Mouse (Mus musculus): ENCODE data around the gene Npr2.
"Not testable (repeated sequence)": the region's sequence is repeated elsewhere in the genome, so short reads cannot be mapped to it uniquely, and the experiment has no call there.

The Npr2 gene

DNA sequence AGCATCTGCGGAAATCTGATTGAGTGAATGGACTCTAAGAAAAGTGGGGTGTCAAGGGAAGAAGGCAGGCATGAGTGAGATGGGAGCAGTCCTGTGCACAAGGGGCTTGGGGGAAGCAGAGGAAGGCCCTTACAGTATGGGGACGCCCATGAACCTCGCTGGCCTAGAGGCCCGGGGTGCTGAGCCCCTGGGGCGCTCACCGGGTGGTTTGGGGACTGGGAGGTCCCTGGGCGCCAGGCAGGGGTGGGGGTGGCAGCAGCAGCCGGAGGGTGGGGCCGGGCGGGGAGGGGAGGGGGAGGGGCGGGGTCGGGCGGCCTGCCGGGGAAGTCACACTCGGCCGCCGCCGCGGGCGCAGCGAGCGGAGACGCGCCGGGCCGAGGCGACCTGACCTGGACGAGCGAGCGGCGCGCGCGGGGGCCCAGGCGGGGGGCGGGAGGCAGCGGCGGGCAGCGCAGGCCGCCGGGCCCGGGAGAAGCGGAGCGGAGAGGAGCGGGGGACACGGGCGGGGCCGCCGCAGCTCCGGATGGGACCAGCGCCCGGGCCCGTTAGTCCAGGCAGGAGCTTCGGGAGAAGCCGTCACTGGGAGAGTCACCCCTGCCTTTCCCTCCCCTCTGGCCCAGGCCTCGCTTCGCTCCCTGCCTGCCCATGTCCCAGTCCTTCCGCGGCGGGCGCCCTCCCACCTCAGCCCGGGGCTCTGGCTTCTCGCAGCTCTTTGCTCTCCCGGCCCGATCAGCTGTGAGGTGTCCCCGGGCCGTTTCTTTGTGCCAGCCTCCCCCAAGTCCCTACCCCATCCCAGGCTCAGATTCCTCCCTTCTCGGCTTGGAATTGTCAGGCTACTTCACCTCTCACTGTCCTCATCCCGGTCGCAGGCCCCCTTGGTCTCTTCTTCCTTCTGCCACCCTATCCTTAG, at the start of gene Npr2:
Gene Npr2, plus strand, starts transcription at position 890 of the 910 bp plus-strand sequence.
- no peak for DNase-seq (ENCODE audit: low read depth)

DNA sequence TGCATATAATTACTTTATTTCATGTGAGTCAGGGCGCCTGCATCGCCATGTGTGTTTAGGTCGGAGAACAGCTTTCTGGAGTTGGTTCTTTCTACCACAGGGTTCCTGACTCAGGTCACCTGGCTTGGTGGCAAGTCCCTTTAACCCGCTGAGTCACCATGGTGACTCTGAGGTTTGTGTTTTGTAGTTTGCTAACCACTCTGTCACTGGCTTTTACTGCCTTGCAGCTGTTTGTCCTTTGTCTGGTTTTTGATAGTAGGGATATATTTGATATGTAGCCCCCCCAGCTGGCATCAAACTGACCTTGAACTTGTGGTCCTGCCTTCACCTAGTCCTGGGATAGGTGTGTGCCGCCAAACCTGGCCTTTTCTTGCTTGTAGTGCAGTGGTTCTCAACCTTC, 49.5 kb upstream of the Npr2 start:
- DNase-seq (ENCODE audit: low read depth): no peak

- DNase-seq (ENCODE audit: low read depth): no peak
Measured at GRCm38 (mm10) chr4:43583421-43583820, 48.3 kb upstream of the Npr2 start.

GRCm38 (mm10) chr4:43584444-43585416, 47.0 kb upstream of the Npr2 start, which contains the start of gene Msmp:
Gene Msmp, minus strand, starts transcription at chr4:43584494.
- DNase-seq (ENCODE audit: low read depth): no peak

- no peak for DNase-seq (ENCODE audit: low read depth)
Measured at GRCm38 (mm10) chr4:43585682-43586081, 46.1 kb upstream of the Npr2 start.

- no peak for DNase-seq (ENCODE audit: low read depth)
Measured at GRCm38 (mm10) chr4:43586411-43586810, 45.3 kb upstream of the Npr2 start.

GRCm38 (mm10) chr4:43587681-43588080, 44.1 kb upstream of the Npr2 start:
- no peak for DNase-seq (ENCODE audit: low read depth)

DNA sequence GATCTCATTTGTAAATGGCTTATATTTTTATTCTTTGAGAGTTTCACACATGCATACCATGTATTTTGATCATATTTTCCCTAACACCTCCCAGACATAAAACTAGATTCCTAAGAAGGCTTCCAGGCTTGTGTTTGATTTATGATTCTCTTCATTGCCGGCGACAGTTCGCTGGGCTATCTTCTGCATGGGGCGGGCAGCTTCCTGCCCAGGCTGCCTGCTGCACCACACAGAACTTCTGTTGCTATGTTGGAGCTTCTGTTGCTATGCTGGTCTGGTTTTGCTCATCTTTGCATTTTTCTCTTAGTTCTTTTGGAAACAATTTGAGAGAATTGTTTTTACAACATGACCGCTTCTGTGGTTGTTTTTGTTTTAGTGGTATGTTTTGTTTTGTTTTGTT, 40.2 kb upstream of the Npr2 start:
- DNase-seq (ENCODE audit: low read depth): no peak

- DNase-seq (ENCODE audit: low read depth): no peak
Measured at GRCm38 (mm10) chr4:43591961-43592360, 39.8 kb upstream of the Npr2 start.

GRCm38 (mm10) chr4:43593453-43593852, 38.3 kb upstream of the Npr2 start:
- DNase-seq (ENCODE audit: low read depth): no peak

- not testable (repeated sequence) for DNase-seq (ENCODE audit: low read depth)
Measured at GRCm38 (mm10) chr4:43596597-43596996, 35.1 kb upstream of the Npr2 start.

- no peak for DNase-seq (ENCODE audit: low read depth)
Measured at GRCm38 (mm10) chr4:43598200-43598599, 33.5 kb upstream of the Npr2 start.

GRCm38 (mm10) chr4:43598650-43599380, 32.9 kb upstream of the Npr2 start:
- DNase-seq (ENCODE audit: low read depth): no peak

GRCm38 (mm10) chr4:43600195-43600934, 31.4 kb upstream of the Npr2 start:
- no peak for DNase-seq (ENCODE audit: low read depth)

DNA sequence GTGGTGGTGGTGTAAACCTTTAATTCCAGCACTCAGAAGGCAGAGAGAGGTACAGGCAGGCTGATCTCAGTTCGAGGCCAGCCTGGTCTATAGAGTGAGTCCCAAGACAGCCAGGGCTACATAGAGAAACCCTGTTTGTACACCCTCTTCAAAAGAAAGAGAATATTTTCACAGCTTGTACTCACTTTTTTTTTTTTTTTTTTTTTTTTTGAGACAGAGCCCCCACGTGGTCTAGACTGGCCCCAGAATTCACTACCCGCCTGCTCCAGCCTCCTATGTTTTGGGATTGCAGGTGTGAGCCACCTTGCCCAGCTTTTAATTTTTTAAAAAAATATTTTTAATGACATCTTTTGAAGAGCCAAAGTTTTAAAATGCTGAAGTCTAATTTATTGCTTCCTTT, 27.6 kb upstream of the Npr2 start:
- DNase-seq (ENCODE audit: low read depth): no peak

DNA sequence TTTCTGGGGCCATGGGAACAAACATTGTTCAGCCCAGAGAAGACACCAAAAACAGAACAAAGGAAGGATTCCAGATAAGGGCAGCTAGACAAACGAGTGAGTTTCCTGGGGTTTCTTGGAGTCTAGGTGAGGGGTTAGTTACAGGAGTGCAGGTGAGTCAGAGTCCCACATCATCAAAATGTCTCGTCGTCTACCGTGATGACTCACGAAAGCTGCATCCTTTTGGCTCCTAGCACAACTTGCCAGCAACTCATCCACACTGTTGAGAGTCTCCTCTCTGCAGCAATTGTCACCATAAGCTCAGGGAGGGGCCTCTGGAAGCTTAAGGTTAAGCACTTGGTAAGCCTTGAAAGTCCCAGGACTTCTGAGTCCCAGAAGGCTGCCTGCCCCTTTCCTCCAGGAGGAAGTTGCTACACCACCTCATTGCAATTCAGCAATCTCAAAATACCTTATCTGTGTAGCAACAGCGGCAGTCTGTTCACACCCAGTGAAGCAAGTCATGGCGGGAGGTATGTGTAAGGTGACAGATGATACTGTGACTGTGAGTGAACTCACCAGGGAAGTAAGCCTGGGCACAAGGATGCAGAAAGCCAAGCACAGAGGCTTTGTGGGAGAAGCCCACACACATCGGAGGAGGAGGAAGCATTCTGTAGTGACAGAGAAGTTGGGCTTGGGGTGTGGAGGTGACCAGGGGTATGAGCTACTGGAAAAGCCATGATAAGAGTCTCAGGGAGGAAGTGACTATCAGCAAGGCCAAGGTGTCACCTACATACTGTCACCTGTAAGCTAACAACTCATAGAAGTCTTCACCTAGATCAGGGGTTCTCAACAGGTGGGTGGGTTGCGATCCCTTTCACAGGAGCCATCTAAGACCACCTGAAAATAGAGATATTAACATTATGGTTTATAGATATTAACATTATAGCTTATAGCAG, 26.7 kb upstream of the Npr2 start:
- no peak for DNase-seq (ENCODE audit: low read depth)

DNA sequence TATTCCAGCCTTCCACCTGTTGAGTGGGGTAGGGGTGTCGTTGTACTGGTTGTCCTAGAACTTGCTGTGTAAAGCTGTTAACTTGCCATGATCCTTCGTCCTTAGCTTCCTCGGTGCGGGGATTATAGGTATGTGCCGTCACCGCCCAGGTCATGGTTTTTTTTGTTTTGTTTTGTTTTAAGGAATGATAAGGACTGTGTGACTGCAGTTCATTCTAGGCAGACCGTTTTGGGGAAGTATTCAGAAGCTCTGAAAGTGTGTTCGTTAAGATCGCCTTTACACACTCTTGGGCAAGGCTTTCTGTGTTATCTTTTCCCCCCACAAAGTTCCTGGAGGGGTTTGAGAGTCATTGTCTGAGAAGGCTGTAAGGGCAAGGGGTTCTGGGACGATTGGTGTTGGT, 19.2 kb upstream of the Npr2 start:
- DNase-seq (ENCODE audit: low read depth): no peak

DNA sequence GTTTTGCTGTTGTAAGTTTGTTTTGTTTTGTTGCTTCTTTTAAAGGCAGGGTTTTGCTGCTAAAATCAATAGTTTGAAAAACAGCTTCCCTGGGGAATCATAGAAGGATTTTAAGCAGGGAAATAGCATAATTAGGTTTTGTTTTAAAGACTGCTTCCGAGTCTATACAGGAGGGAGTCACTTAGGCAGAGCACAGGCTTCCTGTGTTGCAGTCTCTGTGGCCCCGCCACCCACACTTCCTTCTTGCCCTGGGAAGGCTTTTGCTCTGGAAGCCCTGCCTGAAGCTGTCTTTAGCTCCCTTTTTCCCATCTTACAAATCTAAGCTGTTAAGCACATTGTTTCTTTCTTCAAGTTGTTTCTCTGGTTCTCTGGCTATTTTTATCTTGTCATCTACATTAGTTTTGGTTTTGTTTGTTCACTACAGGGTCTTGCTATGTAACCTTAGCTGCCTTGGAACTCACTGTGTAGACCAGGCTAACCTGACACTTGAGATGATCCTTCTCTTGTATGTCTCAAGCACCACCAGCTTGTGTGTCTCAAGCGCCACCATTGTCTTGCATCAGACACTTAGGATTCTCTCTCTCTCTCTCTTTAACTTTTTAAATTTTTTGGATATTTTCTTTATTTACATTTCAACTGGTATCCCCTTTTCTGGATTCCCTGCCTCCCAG, 18.5 kb upstream of the Npr2 start:
- DNase-seq (ENCODE audit: low read depth): no peak

- no peak for DNase-seq (ENCODE audit: low read depth)
Measured at GRCm38 (mm10) chr4:43620146-43620778, 11.5 kb upstream of the Npr2 start.

Data from fibroblast of lung, adult 2 months (primary cell).